Comparison of ENCODE assay signal across 30 mouse cellular contexts in genomic region chr2:125948195-125948594, GRCm38 (mm10).
DNase-seq lines count a peak whose midpoint lies in the region; ATAC-seq and TF ChIP-seq lines count a peak whose summit lies in the region.
"Had no signal": no experiment of that assay in that cellular context is flagged by ENCODE, and none has a peak within 500 bp of the region (broad histone marks: within the 10 kb centered on the region; RNA-seq: fewer than 3 reads in every experiment).

No protein-coding gene starts in this region.

- no peak overlapping the region for H3K4me3 ChIP-seq in embryonic facial prominence, embryonic 14.5 days (ENCODE audit: low read depth, low read length)
- H3K4me3 ChIP-seq in embryonic facial prominence, embryonic 10.5 days = no peak overlapping the region
- H3K4me3 ChIP-seq in myocyte = no peak overlapping the region
- H3K4me3 ChIP-seq: embryonic facial prominence, embryonic 15.5 days; heart, embryonic 15.5 days had no signal

- no peaks in the 10 kb centered on the region for H3K79me2 ChIP-seq in myocyte (ENCODE audit: control insufficient read depth, insufficient read depth)

- no peak overlapping the region for H3K4me2 ChIP-seq in embryonic facial prominence, embryonic 14.5 days (ENCODE audit: low read depth, low read length)
- H3K4me2 ChIP-seq in myocyte (ENCODE audit: low read depth) = peak overlapping the region; percentile 40
- H3K4me2 ChIP-seq: embryonic facial prominence, embryonic 15.5 days; heart, embryonic 15.5 days; hindbrain, embryonic 14.5 days had no signal

- H3K27me3 ChIP-seq in embryonic facial prominence, embryonic 14.5 days (replicated peaks; ENCODE audit: control insufficient read depth, insufficient read depth, low read length) = no peaks in the 10 kb centered on the region
- H3K27me3 ChIP-seq in embryonic facial prominence, embryonic 10.5 days (replicated peaks; ENCODE audit: low read depth, poor library complexity, severe bottlenecking) = no peaks in the 10 kb centered on the region
- no peaks in the 10 kb centered on the region for H3K27me3 ChIP-seq in myocyte (ENCODE audit: control insufficient read depth, insufficient read depth, insufficient read length)
- H3K27me3 ChIP-seq: embryonic facial prominence, embryonic 15.5 days; heart, embryonic 15.5 days had no signal

- H3K9me3 ChIP-seq in embryonic facial prominence, embryonic 14.5 days (ENCODE audit: control insufficient read depth, low read length) = no peaks in the 10 kb centered on the region
- peaks cover 3% of the 10 kb centered on the region; the same call in 1 of the 2 replicates for H3K9me3 ChIP-seq in embryonic facial prominence, embryonic 10.5 days
- H3K9me3 ChIP-seq: embryonic facial prominence, embryonic 15.5 days; heart, embryonic 15.5 days had no signal

- H3ac ChIP-seq in myocyte (ENCODE audit: control insufficient read depth, insufficient read length) = no peak overlapping the region

- DNase-seq in embryonic facial prominence, embryonic 14.5 days (ENCODE audit: low spot score) = peak; percentile 39
- no peak for DNase-seq in embryonic facial prominence, embryonic 10.5 days (ENCODE audit: low spot score)
- peak; percentile 70 for DNase-seq in 3134 (ENCODE audit: extremely low read depth, insufficient read length, low spot score)
- peak; percentile 41 for DNase-seq in NIH3T3 (ENCODE audit: low read depth)
- DNase-seq in urinary bladder, postnatal 25 days (ENCODE audit: low spot score) = no peak
- DNase-seq: adrenal gland, postnatal 14 days; cerebellum, adult 11-12 months; cerebellum, adult 9-11 months; gastrocnemius, postnatal 10 days; heart, postnatal 4 days; kidney, adult 9 months; kidney, postnatal 10 days; layer of hippocampus, postnatal 36 days; liver; lung, adult 2 months; lung, postnatal 10 days; midbrain, embryonic 14.5 days; right cerebral cortex, postnatal 4 days; thymus, postnatal 4 days had no signal

- no peak overlapping the region for H3K9ac ChIP-seq in embryonic facial prominence, embryonic 14.5 days (ENCODE audit: low read depth, low read length)
- H3K9ac ChIP-seq: embryonic facial prominence, embryonic 15.5 days; heart, embryonic 15.5 days; hindbrain, embryonic 14.5 days; liver, embryonic 14.5 days had no signal

- no peak for TF ChIP-seq POLR2A in myocyte (IDR thresholded peaks at IDR 0.05; ENCODE audit: insufficient read length, low read depth)

- peaks cover 23% of the 10 kb centered on the region for H3K36me3 ChIP-seq in embryonic facial prominence, embryonic 14.5 days (ENCODE audit: control insufficient read depth, insufficient read depth, low read length)
- peaks cover 27% of the 10 kb centered on the region for H3K36me3 ChIP-seq in embryonic facial prominence, embryonic 10.5 days (replicated peaks)
- H3K36me3 ChIP-seq in myocyte (ENCODE audit: control insufficient read depth, insufficient read depth) = no peaks in the 10 kb centered on the region

- WGBS in embryonic facial prominence, embryonic 14.5 days = 93% methylated on average over 2 of the region's 2 CpGs
- 93% methylated on average over 2 of the region's 2 CpGs for WGBS in embryonic facial prominence, embryonic 10.5 days

- no peak for ATAC-seq in embryonic facial prominence, embryonic 14.5 days (ENCODE audit: low read depth)
- no peak for ATAC-seq in activated CD4-positive, CD25-positive, alpha-beta regulatory T cell, adult 4 months
- ATAC-seq: CD4-positive, CD25-positive, alpha-beta regulatory T cell, adult 4 months; forebrain, embryonic 14.5 days; intestine, postnatal 0 days had no signal

- H3K4me1 ChIP-seq in embryonic facial prominence, embryonic 14.5 days (ENCODE audit: control insufficient read depth, insufficient read depth, low read length) = no peaks in the 10 kb centered on the region
- no peaks in the 10 kb centered on the region for H3K4me1 ChIP-seq in embryonic facial prominence, embryonic 10.5 days
- H3K4me1 ChIP-seq: embryonic facial prominence, embryonic 15.5 days; heart, embryonic 15.5 days had no signal

- no peak overlapping the region for H3K27ac ChIP-seq in embryonic facial prominence, embryonic 14.5 days (replicated peaks; ENCODE audit: low read depth, low read length)
- H3K27ac ChIP-seq in embryonic facial prominence, embryonic 10.5 days (replicated peaks) = no peak overlapping the region
- H3K27ac ChIP-seq: embryonic facial prominence, embryonic 15.5 days; heart, embryonic 15.5 days; hindbrain, embryonic 14.5 days; liver, embryonic 14.5 days; macrophage; stomach, postnatal 0 days had no signal

TF ChIP-seq in myocyte, 11 proteins besides CTCF, POLR2A, EP300 and RAD21:
- no peak for TF ChIP-seq MYOD1 (IDR thresholded peaks at IDR 0.05; ENCODE audit: control insufficient read depth in 1 of 3, insufficient read length in 2 of 3, low read depth in 2 of 3)
- TF ChIP-seq MAX (IDR thresholded peaks at IDR 0.05; ENCODE audit: low read depth) = no peak
- TF ChIP-seq TCF12 (IDR thresholded peaks at IDR 0.05; ENCODE audit: insufficient read depth, poor library complexity, severe bottlenecking) = no peak
- no peak for TF ChIP-seq E2F4 (IDR thresholded peaks at IDR 0.05; ENCODE audit: insufficient read depth)
- no peak for TF ChIP-seq SRF (IDR thresholded peaks at IDR 0.05; ENCODE audit: control insufficient read depth, insufficient read length, low read depth)
- TF ChIP-seq USF1 (IDR thresholded peaks at IDR 0.05; ENCODE audit: low read depth) = no peak
- no peak for TF ChIP-seq POLR2AphosphoS2 (IDR thresholded peaks at IDR 0.05; ENCODE audit: insufficient read length, low read depth)
- no peak for TF ChIP-seq TCF3 (IDR thresholded peaks at IDR 0.05; ENCODE audit: insufficient read length, low read depth)
- no peak for TF ChIP-seq REST (IDR thresholded peaks at IDR 0.05; ENCODE audit: insufficient read depth, insufficient read length)
- TF ChIP-seq CEBPB (IDR thresholded peaks at IDR 0.05; ENCODE audit: insufficient read depth, poor library complexity, severe bottlenecking) = no peak

Comparison
In these comparisons a context has a peak if more than half of its experiments do, and no peak if none do; other contexts are left out.
1. DNase-seq: peak in embryonic facial prominence, embryonic 14.5 days (single experiment), 3134 (single experiment) and NIH3T3 (single experiment); none in embryonic facial prominence, embryonic 10.5 days (single experiment) and urinary bladder, postnatal 25 days (single experiment).